In genomic region chr5:65069872-65070271, GRCm38 (mm10) we compare ENCODE assay signal across 26 mouse cellular contexts. TPM values are rescaled to one million over a fixed set of nuclear protein-coding genes. Genes with fewer than 3 reads are reported as not detected.
DNase-seq lines count a peak whose midpoint lies in the region; ATAC-seq lines count a peak whose summit lies in the region.
"Had no signal": no experiment of that assay in that cellular context is flagged by ENCODE, and none has a peak within 500 bp of the region (broad histone marks: within the 10 kb centered on the region; RNA-seq: fewer than 3 reads in every experiment).

No protein-coding gene starts in this region.

- no peak for ATAC-seq in forebrain, embryonic 15.5 days (replicated peaks)
- ATAC-seq in midbrain, embryonic 13.5 days: no peak
- ATAC-seq in limb, embryonic 13.5 days (ENCODE audit: low FRiP score, low read depth): 0 out of 2 replicates have a peak, but pooled peaks have one; percentile 15
- ATAC-seq: inflammation-experienced regulatory T-cells, adult 6 months; liver, embryonic 12.5 days had no signal

- no peaks in the 10 kb centered on the region for H3K36me3 ChIP-seq in forebrain, embryonic 10.5 days (replicated peaks)
- H3K36me3 ChIP-seq in forebrain, embryonic 15.5 days: no peaks in the 10 kb centered on the region
- H3K36me3 ChIP-seq in midbrain, embryonic 13.5 days: no peaks in the 10 kb centered on the region
- no peaks in the 10 kb centered on the region for H3K36me3 ChIP-seq in midbrain, embryonic 10.5 days
- no peaks in the 10 kb centered on the region for H3K36me3 ChIP-seq in limb, embryonic 13.5 days
- H3K36me3 ChIP-seq: liver, embryonic 12.5 days; neural tube, embryonic 12.5 days had no signal

- WGBS in forebrain, embryonic 10.5 days: 63% methylated on average over 11 of the region's 11 CpGs
- WGBS in forebrain, embryonic 15.5 days: 57% methylated on average over 11 of the region's 11 CpGs
- WGBS in midbrain, embryonic 13.5 days: 53% methylated on average over 11 of the region's 11 CpGs
- 72% methylated on average over 11 of the region's 11 CpGs for WGBS in midbrain, embryonic 10.5 days
- WGBS in limb, embryonic 13.5 days: 29% methylated on average over 11 of the region's 11 CpGs

- H3K4me3 ChIP-seq in forebrain, embryonic 10.5 days: no peak overlapping the region
- no peak overlapping the region for H3K4me3 ChIP-seq in forebrain, embryonic 15.5 days
- H3K4me3 ChIP-seq in midbrain, embryonic 13.5 days (replicated peaks): no peak overlapping the region
- H3K4me3 ChIP-seq in midbrain, embryonic 10.5 days: no peak overlapping the region
- no peak overlapping the region for H3K4me3 ChIP-seq in limb, embryonic 13.5 days
- H3K4me3 ChIP-seq: left cerebral cortex, adult 2 months; liver, embryonic 12.5 days; neural tube, embryonic 12.5 days had no signal

- H3K4me2 ChIP-seq in forebrain, embryonic 15.5 days (replicated peaks): no peak overlapping the region
- no peak overlapping the region for H3K4me2 ChIP-seq in midbrain, embryonic 13.5 days (replicated peaks)
- H3K4me2 ChIP-seq in limb, embryonic 13.5 days (replicated peaks): peak overlapping the region; percentile 35
- H3K4me2 ChIP-seq: liver, embryonic 12.5 days; neural tube, embryonic 12.5 days had no signal

- H3K27me3 ChIP-seq in forebrain, embryonic 10.5 days (ENCODE audit: poor library complexity, severe bottlenecking): no peaks in the 10 kb centered on the region
- no peaks in the 10 kb centered on the region for H3K27me3 ChIP-seq in forebrain, embryonic 15.5 days
- H3K27me3 ChIP-seq in midbrain, embryonic 13.5 days: no peaks in the 10 kb centered on the region
- H3K27me3 ChIP-seq in midbrain, embryonic 10.5 days (ENCODE audit: low read depth, poor library complexity, severe bottlenecking): no peaks in the 10 kb centered on the region
- H3K27me3 ChIP-seq in limb, embryonic 13.5 days: no peaks in the 10 kb centered on the region
- H3K27me3 ChIP-seq: liver, embryonic 12.5 days; neural tube, embryonic 12.5 days had no signal

- no peak overlapping the region for H3K9ac ChIP-seq in forebrain, embryonic 15.5 days (replicated peaks)
- H3K9ac ChIP-seq in midbrain, embryonic 13.5 days (replicated peaks): no peak overlapping the region
- H3K9ac ChIP-seq in limb, embryonic 13.5 days: no peak overlapping the region
- H3K9ac ChIP-seq: liver, embryonic 12.5 days; neural tube, embryonic 12.5 days had no signal

- H3K9me3 ChIP-seq in forebrain, embryonic 10.5 days: no peaks in the 10 kb centered on the region
- no peaks in the 10 kb centered on the region for H3K9me3 ChIP-seq in forebrain, embryonic 15.5 days
- no peaks in the 10 kb centered on the region for H3K9me3 ChIP-seq in midbrain, embryonic 13.5 days
- H3K9me3 ChIP-seq in midbrain, embryonic 10.5 days (replicated peaks): no peaks in the 10 kb centered on the region
- no peaks in the 10 kb centered on the region for H3K9me3 ChIP-seq in limb, embryonic 13.5 days
- H3K9me3 ChIP-seq: liver, embryonic 12.5 days; neural tube, embryonic 12.5 days had no signal

- 0 out of 2 replicates have a peak overlapping the region, but pooled peaks have one; percentile 1 for H3K27ac ChIP-seq in forebrain, embryonic 10.5 days
- no peak overlapping the region; the same call in 1 of the 2 replicates for H3K27ac ChIP-seq in forebrain, embryonic 15.5 days (replicated peaks)
- peak overlapping the region; percentile 48 for H3K27ac ChIP-seq in midbrain, embryonic 13.5 days
- H3K27ac ChIP-seq in midbrain, embryonic 10.5 days (replicated peaks): no peak overlapping the region
- peak overlapping the region; percentile 48; the same call in 1 of the 2 replicates for H3K27ac ChIP-seq in limb, embryonic 13.5 days
- H3K27ac ChIP-seq: left cerebral cortex, adult 2 months; liver, embryonic 12.5 days; neural tube, embryonic 12.5 days had no signal

- DNase-seq in forebrain, embryonic 10.5 days (ENCODE audit: extremely low spot score, low spot score): no peak
- DNase-seq in midbrain, embryonic 10.5 days (ENCODE audit: low spot score): no peak
- DNase-seq in urinary bladder, postnatal 36 days (ENCODE audit: low spot score in 2 of 2): no peak
- DNase-seq in adrenal gland, adult 8-10 months: no peak
- DNase-seq: adrenal gland, postnatal 36 days; cerebellum, adult 11-12 months; cerebellum, postnatal 14 days; gastrocnemius, postnatal 25 days; kidney, adult 18-20 months; kidney, postnatal 10 days; lung, adult 18-20 months; lung, postnatal 10 days; right cerebral cortex, adult 18-20 months; right cerebral cortex, postnatal 4 days; thymus, postnatal 14 days had no signal

- peaks cover 27% of the 10 kb centered on the region for H3K4me1 ChIP-seq in forebrain, embryonic 10.5 days
- no peaks in the 10 kb centered on the region for H3K4me1 ChIP-seq in forebrain, embryonic 15.5 days
- peaks cover 6% of the 10 kb centered on the region; the same call in 1 of the 2 replicates for H3K4me1 ChIP-seq in midbrain, embryonic 13.5 days (replicated peaks)
- 0 out of 2 replicates have a peak, but pooled peaks cover 5% of the 10 kb centered on the region for H3K4me1 ChIP-seq in midbrain, embryonic 10.5 days
- peaks cover 17% of the 10 kb centered on the region for H3K4me1 ChIP-seq in limb, embryonic 13.5 days
- H3K4me1 ChIP-seq: liver, embryonic 12.5 days had no signal

RNA-seq across cellular contexts. Expression of gene Tmem156, which starts 22.1 kb away (rescaled TPM):
- polyA plus RNA-seq in forebrain, embryonic 10.5 days (2016; fragmentation: Nextera tagmentation; extraction: Ambion mirVana): not detected in 2 replicates
- polyA plus RNA-seq in forebrain, embryonic 15.5 days (2015; fragmentation: Nextera tagmentation; extraction: Ambion mirVana): 0.11 and 0.13 TPM in 2 replicates
- polyA plus RNA-seq in midbrain, embryonic 13.5 days (2015; fragmentation: Nextera tagmentation; extraction: Ambion mirVana): not detected in 2 replicates
- polyA plus RNA-seq in midbrain, embryonic 10.5 days (2016; fragmentation: Nextera tagmentation; extraction: Ambion mirVana): 0.15 TPM in 1 of 2 replicates, not detected in the other
- 0.33 and 0.42 TPM in 2 replicates for polyA plus RNA-seq in limb, embryonic 13.5 days (2015; fragmentation: Nextera tagmentation; extraction: Ambion mirVana)
- total RNA-seq in adrenal gland, adult 8-10 months (2022): under 1 TPM; 0.42 to 0.89 (median 0.73) TPM
- total RNA-seq: adrenal gland, postnatal 36 days; gastrocnemius, postnatal 25 days; heart, postnatal 25 days had no signal
- polyA plus RNA-seq: embryonic facial prominence, embryonic 11.5 days; forebrain, embryonic 11.5 days; heart, embryonic 14.5 days had no signal

RNA-seq across cellular contexts. Expression of gene Klhl5, which starts 37.5 kb away (rescaled TPM):
- polyA plus RNA-seq in forebrain, embryonic 10.5 days (2016; fragmentation: Nextera tagmentation; extraction: Ambion mirVana): 21.5 and 21.8 TPM in 2 replicates
- 59.0 and 60.4 TPM in 2 replicates for polyA plus RNA-seq in forebrain, embryonic 15.5 days (2015; fragmentation: Nextera tagmentation; extraction: Ambion mirVana)
- polyA plus RNA-seq in midbrain, embryonic 13.5 days (2015; fragmentation: Nextera tagmentation; extraction: Ambion mirVana): 42.3 and 46.7 TPM in 2 replicates
- 14.5 and 17.1 TPM in 2 replicates for polyA plus RNA-seq in midbrain, embryonic 10.5 days (2016; fragmentation: Nextera tagmentation; extraction: Ambion mirVana)
- 20.8 and 21.6 TPM in 2 replicates for polyA plus RNA-seq in limb, embryonic 13.5 days (2015; fragmentation: Nextera tagmentation; extraction: Ambion mirVana)
- 10 to 100 TPM; 46.6 to 96.0 (median 72.1) TPM for total RNA-seq in adrenal gland, adult 8-10 months (2022)

Comparison
In these comparisons a context has a peak if more than half of its experiments do, and no peak if none do; other contexts are left out.
1. H3K27ac ChIP-seq: peak in forebrain, embryonic 10.5 days (single experiment), midbrain, embryonic 13.5 days (single experiment) and limb, embryonic 13.5 days (single experiment); none in forebrain, embryonic 15.5 days (single experiment) and midbrain, embryonic 10.5 days (single experiment).